Mouse (Mus musculus): ENCODE measurements at regions not wholly inside any gene's neighbourhood (a gene's known extent, or its start where the extent isn't known, plus 50 kb on each side); places are given as distances from the start of the nearest gene placed in this dataset.
"Not testable (repeated sequence)": the region's sequence is repeated elsewhere in the genome, so short reads cannot be mapped to it uniquely, and the experiment has no call there.

DNA sequence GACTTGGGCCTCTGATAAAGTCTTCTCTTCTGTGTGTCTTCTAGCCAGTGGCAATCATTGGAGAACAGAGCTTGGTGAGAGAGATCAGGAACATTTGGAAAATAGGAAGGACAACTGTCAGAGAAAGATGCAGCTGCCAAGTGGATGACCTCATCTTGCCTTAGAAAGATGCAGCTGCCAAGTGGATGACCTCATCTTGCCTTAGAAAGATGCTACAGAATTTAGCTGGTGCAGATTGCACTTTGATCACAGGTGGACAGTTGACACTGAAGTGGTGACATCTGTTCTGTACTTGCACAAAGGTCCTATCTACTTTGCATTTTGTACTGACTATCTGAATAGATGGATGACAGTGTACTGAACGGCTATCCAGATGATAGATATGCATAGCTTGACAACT is 163.1 kb downstream of the Ube2e3 start:
- Histone ChIP-seq H3K4me2 (no peak overlapping the region), H3K4me3 (no peak overlapping the region), H3K27ac (replicated peaks) (no peak overlapping the region), H3K9ac (no peak overlapping the region), H3K9me3 (no peaks in the 10 kb centered on the region), H3K4me1 (peaks cover 9% of the 10 kb centered on the region), H3K36me3 (no peaks in the 10 kb centered on the region), H3K27me3 (replicated peaks) (no peaks in the 10 kb centered on the region)
- WGBS: 43% methylated on average over 1 of the region's 1 CpGs
- ATAC-seq (ENCODE audit: extremely low read depth, insufficient number of reproducible peaks, low FRiP score, low TSS enrichment): no peak

- no peak overlapping the region for H3K4me3 ChIP-seq
- WGBS: 69% methylated on average over 2 of the region's 2 CpGs
Observed at GRCm38 (mm10) chr2:79036296-79036695, 168.4 kb downstream of the Ube2e3 start.

DNA sequence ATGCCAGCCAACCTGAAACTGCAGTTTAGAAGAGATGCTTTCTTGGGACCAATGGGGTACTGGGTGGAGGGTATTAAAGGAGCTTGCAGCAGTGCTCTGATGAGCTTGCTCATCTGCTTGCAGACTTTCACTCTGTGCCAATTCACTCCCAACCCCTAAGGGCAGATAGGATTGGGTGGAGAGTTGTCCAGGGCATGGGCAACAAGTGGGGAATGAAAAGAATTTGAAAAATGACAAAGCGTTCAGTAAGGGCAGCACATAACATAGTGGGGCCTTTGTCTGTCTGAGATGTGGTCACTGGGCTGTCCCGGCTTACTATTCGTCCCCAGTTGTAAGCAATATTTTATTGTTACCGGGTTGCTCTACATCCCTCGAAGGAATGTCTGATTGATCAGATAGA is 170.7 kb downstream of the Ube2e3 start:
- no peaks in the 10 kb centered on the region for H3K9me3 ChIP-seq
- H3K4me1 ChIP-seq: peaks cover 16% of the 10 kb centered on the region
- ATAC-seq (ENCODE audit: extremely low read depth, insufficient number of reproducible peaks, low FRiP score, low TSS enrichment): no peak
- H3K4me3 ChIP-seq: no peak overlapping the region
- no peak overlapping the region for H3K4me2 ChIP-seq
- 45% methylated on average over 5 of the region's 5 CpGs for WGBS
- no peak overlapping the region for H3K27ac ChIP-seq (replicated peaks)
- H3K27me3 ChIP-seq (replicated peaks): no peaks in the 10 kb centered on the region
- H3K9ac ChIP-seq: no peak overlapping the region
- no peaks in the 10 kb centered on the region for H3K36me3 ChIP-seq

More at GRCm38 (mm10) chr2:79036296-79036695, 168.4 kb downstream of the Ube2e3 start:
- ATAC-seq (ENCODE audit: extremely low read depth, insufficient number of reproducible peaks, low FRiP score, low TSS enrichment): no peak
- Histone ChIP-seq H3K27me3 (replicated peaks) (no peaks in the 10 kb centered on the region), H3K9me3 (no peaks in the 10 kb centered on the region), H3K9ac (no peak overlapping the region), H3K4me1 (peaks cover 9% of the 10 kb centered on the region), H3K27ac (replicated peaks) (no peak overlapping the region), H3K4me2 (no peak overlapping the region), H3K36me3 (no peaks in the 10 kb centered on the region)

GRCm38 (mm10) chr2:79044804-79045203 is 176.9 kb downstream of the Ube2e3 start:
- not testable (repeated sequence) for H3K4me2 ChIP-seq; ATAC-seq (ENCODE audit: extremely low read depth, insufficient number of reproducible peaks, low FRiP score, low TSS enrichment); H3K9ac ChIP-seq; H3K27me3 ChIP-seq (replicated peaks); H3K27ac ChIP-seq (replicated peaks); H3K9me3 ChIP-seq; H3K36me3 ChIP-seq; H3K4me1 ChIP-seq; H3K4me3 ChIP-seq
- WGBS: 77% methylated on average over 3 of the region's 3 CpGs

- WGBS: 65% methylated on average over 4 of the region's 4 CpGs
- Histone ChIP-seq H3K9me3 (no peaks in the 10 kb centered on the region), H3K4me2 (no peak overlapping the region), H3K27ac (replicated peaks) (no peak overlapping the region), H3K36me3 (no peaks in the 10 kb centered on the region), H3K4me3 (no peak overlapping the region), H3K27me3 (replicated peaks) (no peaks in the 10 kb centered on the region), H3K9ac (no peak overlapping the region), H3K4me1 (peaks cover 7% of the 10 kb centered on the region; the same call in 1 of the 2 replicates)
- no peak for ATAC-seq (ENCODE audit: extremely low read depth, insufficient number of reproducible peaks, low FRiP score, low TSS enrichment)
Observed at GRCm38 (mm10) chr2:79045508-79045907, 177.6 kb downstream of the Ube2e3 start.

DNA sequence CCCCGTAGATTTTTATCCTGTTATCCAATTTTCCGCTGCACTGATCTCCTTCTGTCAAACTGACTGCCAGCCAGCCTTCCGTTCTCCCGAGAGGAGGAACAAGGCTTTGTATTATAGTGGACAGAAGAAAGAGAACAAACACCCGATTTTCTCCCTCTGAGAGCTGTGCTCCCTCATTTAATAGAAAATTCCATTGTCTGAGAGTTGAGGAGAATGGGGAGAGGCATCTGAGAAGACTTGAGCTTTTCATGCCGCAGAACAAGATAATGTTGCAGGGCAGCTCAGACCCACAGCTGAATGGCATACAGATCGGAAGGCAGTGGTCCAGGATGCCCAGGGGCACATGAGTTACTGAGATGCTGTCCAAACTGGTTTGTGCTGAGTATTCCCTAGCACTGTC is 180.1 kb downstream of the Ube2e3 start:
- ATAC-seq (ENCODE audit: extremely low read depth, insufficient number of reproducible peaks, low FRiP score, low TSS enrichment): no peak
- no peaks in the 10 kb centered on the region for H3K9me3 ChIP-seq
- no peaks in the 10 kb centered on the region for H3K27me3 ChIP-seq (replicated peaks)
- H3K4me2 ChIP-seq: no peak overlapping the region
- no peak overlapping the region for H3K9ac ChIP-seq
- 57% methylated on average over 7 of the region's 7 CpGs for WGBS
- no peak overlapping the region for H3K4me3 ChIP-seq
- H3K36me3 ChIP-seq: no peaks in the 10 kb centered on the region
- H3K27ac ChIP-seq (replicated peaks): no peak overlapping the region
- H3K4me1 ChIP-seq: no peaks in the 10 kb centered on the region

GRCm38 (mm10) chr2:79048777-79049537 is 181.0 kb downstream of the Ube2e3 start:
- no peak overlapping the region for H3K27ac ChIP-seq (replicated peaks)
- 83% methylated on average over 5 of the region's 5 CpGs for WGBS
- H3K27me3 ChIP-seq (replicated peaks): no peaks in the 10 kb centered on the region
- no peak overlapping the region for H3K9ac ChIP-seq
- no peaks in the 10 kb centered on the region for H3K36me3 ChIP-seq
- no peaks in the 10 kb centered on the region for H3K4me1 ChIP-seq
- no peak overlapping the region for H3K4me2 ChIP-seq
- H3K9me3 ChIP-seq: no peaks in the 10 kb centered on the region
- no peak for ATAC-seq (ENCODE audit: extremely low read depth, insufficient number of reproducible peaks, low FRiP score, low TSS enrichment)
- no peak overlapping the region for H3K4me3 ChIP-seq

GRCm38 (mm10) chr2:79050495-79051046 is 182.6 kb downstream of the Ube2e3 start:
- no peak overlapping the region for H3K4me3 ChIP-seq
- H3K27me3 ChIP-seq (replicated peaks): no peaks in the 10 kb centered on the region
- no peak overlapping the region for H3K4me2 ChIP-seq
- no peaks in the 10 kb centered on the region for H3K4me1 ChIP-seq
- 84% methylated on average over 1 of the region's 1 CpGs for WGBS
- no peaks in the 10 kb centered on the region for H3K9me3 ChIP-seq
- ATAC-seq (ENCODE audit: extremely low read depth, insufficient number of reproducible peaks, low FRiP score, low TSS enrichment): no peak
- no peak overlapping the region for H3K9ac ChIP-seq
- H3K36me3 ChIP-seq: no peaks in the 10 kb centered on the region
- no peak overlapping the region for H3K27ac ChIP-seq (replicated peaks)

DNA sequence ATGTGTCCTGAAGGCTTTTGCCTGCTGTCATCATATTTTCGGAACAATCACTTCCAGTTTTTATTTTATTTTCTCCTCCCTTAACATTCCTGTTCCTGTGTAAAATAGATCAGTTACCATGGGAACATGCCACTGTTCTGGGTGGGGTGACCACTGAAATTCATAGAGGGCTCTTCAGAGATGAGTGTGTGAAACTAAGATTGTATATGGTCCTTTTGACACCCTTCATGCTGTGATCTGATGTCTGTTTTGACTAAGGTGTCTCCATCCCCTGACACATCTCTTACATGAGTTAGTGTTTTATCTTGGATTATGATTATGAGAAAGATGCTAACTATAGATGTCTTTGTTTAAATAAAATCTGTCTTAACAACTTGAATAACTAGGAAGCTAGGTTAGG is 184.3 kb downstream of the Ube2e3 start:
- Histone ChIP-seq H3K9ac (no peak overlapping the region), H3K4me3 (no peak overlapping the region), H3K4me2 (no peak overlapping the region), H3K4me1 (no peaks in the 10 kb centered on the region), H3K36me3 (no peaks in the 10 kb centered on the region), H3K27ac (replicated peaks) (no peak overlapping the region), H3K9me3 (no peaks in the 10 kb centered on the region), H3K27me3 (replicated peaks) (no peaks in the 10 kb centered on the region)
- no peak for ATAC-seq (ENCODE audit: extremely low read depth, insufficient number of reproducible peaks, low FRiP score, low TSS enrichment)
- WGBS: 63% methylated on average over 1 of the region's 1 CpGs

DNA sequence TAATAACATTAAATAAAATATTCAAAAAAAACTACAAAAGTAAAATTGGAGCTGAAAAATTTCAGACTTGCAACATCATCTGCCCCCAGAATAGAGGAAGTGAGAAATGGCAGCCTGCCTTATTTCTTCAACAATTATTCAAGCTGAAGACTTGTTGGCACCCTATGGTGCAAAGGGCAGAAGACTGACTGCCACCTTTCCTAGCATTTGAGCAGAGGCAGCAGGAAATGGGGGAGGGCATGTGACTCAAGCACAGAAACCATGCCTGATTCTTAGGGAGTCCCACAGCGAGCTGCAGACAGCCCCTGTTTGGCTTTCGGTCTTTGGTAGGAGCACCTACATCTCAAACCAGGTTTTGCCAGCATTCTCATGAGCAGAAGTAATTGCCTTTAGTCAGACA is 188.2 kb downstream of the Ube2e3 start:
- Histone ChIP-seq H3K36me3 (no peaks in the 10 kb centered on the region), H3K4me3 (no peak overlapping the region), H3K4me2 (no peak overlapping the region), H3K27ac (replicated peaks) (no peak overlapping the region), H3K9me3 (no peaks in the 10 kb centered on the region), H3K4me1 (no peaks in the 10 kb centered on the region), H3K27me3 (replicated peaks) (no peaks in the 10 kb centered on the region), H3K9ac (no peak overlapping the region)
- 61% methylated on average over 2 of the region's 2 CpGs for WGBS
- no peak for ATAC-seq (ENCODE audit: extremely low read depth, insufficient number of reproducible peaks, low FRiP score, low TSS enrichment)

- no peak overlapping the region for H3K9ac ChIP-seq
- H3K36me3 ChIP-seq: no peaks in the 10 kb centered on the region
- WGBS: 74% methylated on average over 7 of the region's 7 CpGs
- H3K4me3 ChIP-seq: no peak overlapping the region
- no peak overlapping the region for H3K27ac ChIP-seq (replicated peaks)
- H3K4me2 ChIP-seq: no peak overlapping the region
- ATAC-seq (ENCODE audit: extremely low read depth, insufficient number of reproducible peaks, low FRiP score, low TSS enrichment): no peak
- H3K27me3 ChIP-seq (replicated peaks): no peaks in the 10 kb centered on the region
- 0 out of 2 replicates have a peak, but pooled peaks cover 4% of the 10 kb centered on the region for H3K4me1 ChIP-seq
- no peaks in the 10 kb centered on the region for H3K9me3 ChIP-seq
Observed at GRCm38 (mm10) chr2:79059115-79059943, 191.4 kb downstream of the Ube2e3 start.

Measured in heart, embryonic 13.5 days (tissue).